Mouse (Mus musculus) heart, embryonic 12.5 days (tissue): ENCODE data around the gene 1700042G07Rik. TPM values are rescaled to one million over a fixed set of nuclear protein-coding genes. Genes with fewer than 3 reads are reported as not detected.

Experiments used
- ATAC-seq: fragments of 200-750 bp; cut with Nextera tagmentation; 2 replicates; pipeline ENCODE4 v1.8.0; 2017; ENCODE audit warnings: moderate TSS enrichment, moderate library complexity; ENCODE audit not compliant: insufficient number of reproducible peaks, low FRiP score
- H3K27ac ChIP-seq: fragments of 300-500 bp; sonication (generic); 2 replicates; pipeline ENCODE4 v1.5.1; 2016; ENCODE audit warnings: mild to moderate bottlenecking, moderate library complexity; ENCODE audit not compliant: poor library complexity, severe bottlenecking
- H3K27me3 ChIP-seq: fragments of 300-500 bp; sonication (generic); replicated peaks from 2 replicates; pipeline ENCODE4 v1.6.1; 2016; ENCODE audit warnings: mild to moderate bottlenecking, moderate library complexity
- H3K36me3 ChIP-seq: fragments of 300-500 bp; sonication (generic); 2 replicates; pipeline ENCODE4 v1.6.1; 2016; ENCODE audit warnings: mild to moderate bottlenecking, moderate library complexity
- H3K4me1 ChIP-seq: fragments of 300-500 bp; sonication (generic); replicated peaks from 2 replicates; pipeline ENCODE4 v1.6.1; 2016; ENCODE audit warnings: mild to moderate bottlenecking
- H3K4me2 ChIP-seq: fragments of 300-500 bp; sonication (generic); 2 replicates; pipeline ENCODE4 v1.6.1; 2016; ENCODE audit warnings: mild to moderate bottlenecking, moderate library complexity
- H3K4me3 ChIP-seq: fragments of 300-500 bp; sonication (generic); 2 replicates; pipeline ENCODE4 v1.5.1; 2016; ENCODE audit warnings: mild to moderate bottlenecking
- H3K9ac ChIP-seq: fragments of 300-500 bp; sonication (generic); 2 replicates; pipeline ENCODE4 v1.6.1; 2016; ENCODE audit warnings: mild to moderate bottlenecking, moderate library complexity
- H3K9me3 ChIP-seq: fragments of 300-500 bp; sonication (generic); replicated peaks from 2 replicates; pipeline ENCODE4 v1.6.1; 2016; ENCODE audit warnings: mild to moderate bottlenecking, moderate library complexity
- WGBS: fragments of 180-500 bp; shearing (Covaris S2); methylation state at CpG from one replicate; pipeline ENCODE4 v1.1.7; 2016; 5-methylcytosine and 5-hydroxymethylcytosine counted together
- polyA plus RNA-seq: library from polyadenylated mRNA; unstranded; fragments of >200 nt; fragmentation: Nextera tagmentation; extraction: Ambion mirVana; gene quantifications from 2 replicates; pipeline ENCODE4 v1.2.1, GENCODE M21; 2016

1700042G07Rik gene
- polyA plus RNA-seq, 1 experiment from 2014 or later = not detected

DNA sequence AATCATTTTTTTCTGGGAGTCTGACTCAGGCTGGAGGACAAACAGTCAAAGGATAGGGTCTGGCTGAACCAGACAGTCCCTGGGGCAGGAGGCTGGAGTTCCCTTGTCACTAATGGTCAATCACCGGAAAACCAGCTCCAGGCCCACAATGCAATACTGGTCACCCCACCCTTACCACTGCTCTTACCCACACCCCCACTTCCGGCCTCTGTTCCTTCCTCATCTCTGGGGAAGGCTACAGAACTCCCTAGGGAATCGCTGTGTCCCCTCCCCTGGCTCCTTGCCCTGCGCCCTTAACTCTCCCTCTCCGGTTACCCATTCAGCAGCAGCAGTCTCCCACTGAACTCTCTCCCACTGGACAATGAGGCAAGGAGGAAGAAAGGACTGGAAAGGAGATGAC lies 4.0 kb downstream of the 1700042G07Rik start:
- Histone ChIP-seq H3K36me3 (no peaks in the 10 kb centered on the region), H3K4me2 (peak overlapping the region; percentile 64), H3K9ac (peak overlapping the region; percentile 29; the same call in 1 of the 2 replicates), H3K4me3 (no peak overlapping the region), H3K9me3 (no peaks in the 10 kb centered on the region), H3K27ac (peak overlapping the region; percentile 90), H3K27me3 (no peaks in the 10 kb centered on the region), H3K4me1 (peaks cover 43% of the 10 kb centered on the region)
- 31% methylated on average over 5 of the region's 5 CpGs for WGBS
- ATAC-seq = no peak; the same call in 1 of the 2 replicates

DNA sequence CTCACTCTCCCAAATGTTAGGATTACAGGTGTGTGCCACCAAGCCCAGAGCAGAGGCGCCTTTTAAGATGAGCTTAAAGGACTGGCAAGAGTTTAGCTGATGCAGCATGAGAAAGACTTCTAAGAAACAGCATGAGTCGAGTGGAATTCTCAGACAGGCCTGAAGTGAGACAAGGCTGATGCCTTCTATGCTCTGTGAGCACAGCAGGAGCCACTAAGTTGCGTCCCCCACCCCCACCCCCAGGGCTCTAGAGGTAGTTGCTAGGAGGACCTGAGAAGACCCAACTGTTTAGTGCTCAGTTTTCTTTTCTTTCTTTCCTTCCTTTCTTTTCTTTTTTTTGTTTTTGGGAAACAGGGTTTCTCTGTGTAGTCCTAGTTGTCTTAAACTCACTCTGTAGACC lies 8.9 kb downstream of the 1700042G07Rik start:
- H3K9ac ChIP-seq = no peak overlapping the region
- H3K4me3 ChIP-seq = no peak overlapping the region
- H3K27ac ChIP-seq = no peak overlapping the region

DNA sequence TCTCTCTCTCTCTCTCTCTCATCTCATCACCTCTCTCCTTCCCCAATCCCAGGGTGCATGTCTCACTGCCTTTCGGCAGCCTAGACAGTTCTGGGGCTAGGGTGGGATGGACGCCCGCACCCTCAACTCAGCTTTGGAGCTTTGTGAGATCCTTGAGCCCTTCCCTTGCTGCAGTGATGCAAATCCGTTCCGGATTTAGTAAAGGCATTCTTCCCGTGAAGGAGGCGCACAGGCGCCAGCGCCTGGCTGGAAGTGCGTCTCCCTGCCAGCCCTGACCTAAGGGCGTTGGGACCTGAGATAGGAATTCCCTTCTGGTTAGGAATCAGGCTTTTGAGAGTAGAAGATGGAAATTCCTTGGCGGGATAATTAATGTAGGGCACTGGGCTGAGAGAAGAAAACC lies 9.6 kb downstream of the 1700042G07Rik start:
- Histone ChIP-seq H3K36me3 (no peaks in the 10 kb centered on the region), H3K4me2 (peak overlapping the region; percentile 69), H3K27me3 (no peaks in the 10 kb centered on the region), H3K9ac (peak overlapping the region; percentile 39; the same call in 1 of the 2 replicates), H3K4me1 (peaks cover 17% of the 10 kb centered on the region), H3K27ac (0 out of 2 replicates have a peak overlapping the region, but pooled peaks have one; percentile 26), H3K4me3 (peak overlapping the region; percentile 40), H3K9me3 (no peaks in the 10 kb centered on the region)
- ATAC-seq = no peak; the same call in 1 of the 2 replicates
- 2% methylated on average over 12 of the region's 12 CpGs for WGBS

More for the DNA sequence above, 8.9 kb downstream of the 1700042G07Rik start:
- H3K27me3 ChIP-seq = no peaks in the 10 kb centered on the region
- no peak overlapping the region for H3K4me2 ChIP-seq
- H3K9me3 ChIP-seq = no peaks in the 10 kb centered on the region
- ATAC-seq = no peak
- WGBS = 41% methylated on average over 3 of the region's 3 CpGs
- peaks cover 23% of the 10 kb centered on the region for H3K4me1 ChIP-seq
- H3K36me3 ChIP-seq = no peaks in the 10 kb centered on the region

DNA sequence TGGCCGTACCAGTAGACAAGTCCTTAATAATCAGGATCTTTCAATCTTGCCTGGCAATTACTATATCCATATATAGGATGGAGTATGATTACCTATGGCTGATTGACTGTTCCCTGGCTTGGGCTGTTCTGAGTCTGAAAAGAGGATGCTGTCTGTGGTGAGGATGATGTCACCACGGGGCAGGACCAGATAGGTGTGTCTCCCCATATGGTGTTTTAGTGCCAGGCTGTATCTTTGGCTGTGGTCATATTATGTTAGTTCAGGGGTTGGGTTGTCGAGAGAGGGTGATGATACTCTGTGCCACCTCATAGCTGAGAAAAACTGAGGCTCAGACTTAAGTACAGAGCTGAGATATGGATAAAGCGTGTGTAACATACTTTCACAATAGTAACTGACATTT lies 11.9 kb downstream of the 1700042G07Rik start:
- 74% methylated on average over 4 of the region's 4 CpGs for WGBS
- Histone ChIP-seq H3K4me3 (no peak overlapping the region), H3K9ac (no peak overlapping the region), H3K4me2 (no peak overlapping the region), H3K27me3 (no peaks in the 10 kb centered on the region), H3K4me1 (peaks cover 15% of the 10 kb centered on the region), H3K36me3 (no peaks in the 10 kb centered on the region), H3K9me3 (no peaks in the 10 kb centered on the region), H3K27ac (no peak overlapping the region)
- no peak for ATAC-seq

DNA sequence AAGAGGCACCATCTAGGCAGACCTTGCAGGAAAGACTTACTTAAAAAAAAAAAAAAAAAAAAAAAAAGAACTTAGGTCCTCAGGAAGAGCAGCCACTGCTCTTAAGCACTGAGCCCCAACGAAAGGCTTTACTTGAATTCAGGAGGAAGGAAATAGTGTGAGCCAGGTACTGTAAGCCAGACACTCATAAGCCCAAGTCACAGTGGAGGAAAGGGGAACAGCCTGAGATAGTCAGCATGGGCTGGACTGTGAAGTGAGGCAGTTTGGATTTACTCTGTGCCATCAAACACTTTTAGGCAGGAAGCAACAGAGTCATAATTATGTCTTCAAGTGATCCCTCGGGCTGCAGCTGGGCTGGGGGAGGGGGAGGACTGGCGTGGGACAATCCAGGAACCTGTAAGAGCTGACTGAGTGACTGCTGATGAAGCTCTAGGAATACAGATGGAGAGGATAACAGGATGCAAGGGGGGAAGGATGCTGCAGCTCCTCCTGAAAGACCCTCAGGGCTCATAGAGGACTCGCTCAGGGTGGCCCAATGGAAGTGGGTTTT lies 19.2 kb downstream of the 1700042G07Rik start:
- ATAC-seq = no peak

DNA sequence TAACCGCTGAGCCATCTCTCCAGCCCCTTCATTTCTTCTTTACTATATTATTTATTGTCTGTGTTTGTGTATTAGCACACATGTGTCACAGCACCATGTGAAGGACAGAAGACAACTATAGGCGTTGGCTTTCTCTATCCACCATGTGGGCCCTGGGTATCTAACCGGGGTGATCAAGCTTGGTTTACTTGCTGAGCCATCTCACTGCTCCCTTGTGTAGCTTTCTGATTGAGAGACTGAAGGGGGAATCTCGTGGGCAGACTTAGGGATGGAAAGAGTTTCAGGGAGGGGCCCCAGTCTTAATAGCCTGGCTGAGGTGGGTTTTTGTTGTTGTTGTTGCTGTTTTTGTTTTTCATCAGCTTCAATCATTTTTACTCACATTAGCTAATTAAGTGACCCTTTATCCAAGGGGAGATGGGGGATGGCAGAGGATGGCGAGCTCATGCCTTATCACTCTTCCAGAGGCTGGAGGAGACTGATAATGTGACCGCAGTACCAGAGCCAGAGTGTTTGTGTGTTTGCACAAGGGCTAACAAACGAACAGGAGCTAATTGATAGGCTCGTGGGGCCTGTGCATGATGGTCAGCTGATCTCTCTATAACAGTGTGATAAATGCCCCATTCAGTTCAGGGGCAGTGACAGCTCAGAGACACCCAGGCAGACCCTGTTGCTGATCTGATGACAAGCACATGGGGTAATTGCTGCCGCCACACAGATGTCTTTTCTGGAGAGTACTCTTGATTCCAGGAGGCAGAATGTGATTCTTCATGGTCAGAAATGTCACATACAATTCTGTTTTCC lies 20.6 kb downstream of the 1700042G07Rik start:
- no peaks in the 10 kb centered on the region for H3K27me3 ChIP-seq
- ATAC-seq = no peak
- no peak overlapping the region for H3K4me2 ChIP-seq
- H3K36me3 ChIP-seq = no peaks in the 10 kb centered on the region
- 31% methylated on average over 9 of the region's 9 CpGs for WGBS
- H3K4me1 ChIP-seq = peaks cover 16% of the 10 kb centered on the region
- H3K9ac ChIP-seq = no peak overlapping the region
- H3K27ac ChIP-seq = no peak overlapping the region
- H3K9me3 ChIP-seq = no peaks in the 10 kb centered on the region
- H3K4me3 ChIP-seq = no peak overlapping the region

More for the DNA sequence above, 19.2 kb downstream of the 1700042G07Rik start:
- no peaks in the 10 kb centered on the region for H3K9me3 ChIP-seq
- H3K4me2 ChIP-seq = no peak overlapping the region
- H3K4me3 ChIP-seq = no peak overlapping the region
- no peaks in the 10 kb centered on the region for H3K36me3 ChIP-seq
- no peaks in the 10 kb centered on the region for H3K27me3 ChIP-seq
- WGBS = 48% methylated on average over 4 of the region's 4 CpGs
- H3K9ac ChIP-seq = peak overlapping the region; percentile 28; the same call in 1 of the 2 replicates
- peaks cover 16% of the 10 kb centered on the region for H3K4me1 ChIP-seq
- no peak overlapping the region for H3K27ac ChIP-seq

DNA sequence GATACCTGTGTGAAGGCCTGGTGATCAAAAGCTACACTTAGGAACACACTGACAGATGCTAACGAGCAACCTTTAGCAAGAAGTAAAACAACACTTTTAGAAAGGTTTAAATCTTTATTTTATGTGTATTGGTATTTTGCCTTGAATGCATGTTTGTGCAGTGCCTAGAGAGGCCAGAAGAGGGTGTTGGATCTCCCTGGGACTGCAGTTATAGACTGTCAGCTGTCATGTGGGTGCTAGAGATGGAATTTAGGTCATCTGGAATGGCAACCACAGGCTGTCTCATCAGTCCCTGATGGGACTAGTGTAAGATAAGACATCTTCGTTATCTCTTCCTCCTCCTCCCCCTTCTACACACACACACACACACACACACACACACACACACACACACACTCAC lies 25.2 kb downstream of the 1700042G07Rik start:
- no peak overlapping the region for H3K27ac ChIP-seq
- H3K36me3 ChIP-seq = no peaks in the 10 kb centered on the region
- H3K9ac ChIP-seq = no peak overlapping the region
- H3K9me3 ChIP-seq = no peaks in the 10 kb centered on the region
- no peaks in the 10 kb centered on the region for H3K27me3 ChIP-seq
- 63% methylated on average over 2 of the region's 2 CpGs for WGBS
- H3K4me3 ChIP-seq = no peak overlapping the region
- H3K4me2 ChIP-seq = no peak overlapping the region
- H3K4me1 ChIP-seq = peaks cover 12% of the 10 kb centered on the region
- ATAC-seq = no peak

DNA sequence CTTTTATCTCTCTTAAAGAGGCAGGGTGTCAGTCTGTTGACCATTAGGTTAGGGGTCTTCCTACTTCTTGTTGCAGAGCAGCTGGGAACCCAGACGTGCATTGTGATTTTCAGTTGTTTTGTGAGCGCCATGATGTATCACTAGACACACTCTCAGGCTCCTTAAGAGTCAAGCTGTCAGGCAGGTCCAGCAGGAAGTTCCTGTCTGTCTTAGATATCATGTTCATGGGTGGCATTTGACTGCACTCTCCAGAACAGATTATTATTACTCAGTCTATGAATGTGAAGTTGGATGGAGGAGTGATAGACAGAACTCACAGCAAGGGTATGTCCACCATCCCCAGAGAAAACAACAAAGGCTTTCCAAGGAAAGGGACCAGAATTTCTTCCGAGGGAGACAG lies 31.2 kb downstream of the 1700042G07Rik start:
- Histone ChIP-seq H3K4me2 (no peak overlapping the region), H3K9ac (no peak overlapping the region), H3K4me3 (no peak overlapping the region), H3K4me1 (no peaks in the 10 kb centered on the region), H3K36me3 (no peaks in the 10 kb centered on the region), H3K9me3 (no peaks in the 10 kb centered on the region), H3K27ac (no peak overlapping the region), H3K27me3 (no peaks in the 10 kb centered on the region)
- 58% methylated on average over 3 of the region's 3 CpGs for WGBS
- no peak for ATAC-seq

DNA sequence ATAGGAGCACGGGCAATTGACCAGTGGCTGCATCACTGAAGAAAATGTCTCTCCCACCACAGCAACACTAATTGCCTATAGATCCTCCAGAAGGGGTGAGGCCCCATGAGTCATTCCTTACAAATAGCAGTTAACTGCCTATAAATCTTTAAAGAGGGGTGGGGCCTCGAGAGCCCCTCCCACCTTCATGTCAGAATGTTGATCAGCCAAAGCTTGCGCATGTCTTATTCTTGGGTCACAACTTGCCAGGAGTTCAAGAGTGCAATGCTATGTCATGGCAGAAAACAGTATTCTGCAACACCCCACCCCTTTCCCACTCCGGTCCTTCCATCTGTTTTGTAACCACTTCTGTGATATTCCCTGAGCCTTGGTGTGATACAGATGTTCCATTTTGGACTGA lies 33.4 kb downstream of the 1700042G07Rik start:
- Histone ChIP-seq H3K9ac (no peak overlapping the region), H3K27me3 (no peaks in the 10 kb centered on the region), H3K4me2 (no peak overlapping the region), H3K9me3 (no peaks in the 10 kb centered on the region), H3K36me3 (no peaks in the 10 kb centered on the region), H3K4me1 (no peaks in the 10 kb centered on the region), H3K27ac (no peak overlapping the region), H3K4me3 (no peak overlapping the region)
- no peak for ATAC-seq
- 83% methylated on average over 4 of the region's 4 CpGs for WGBS

DNA sequence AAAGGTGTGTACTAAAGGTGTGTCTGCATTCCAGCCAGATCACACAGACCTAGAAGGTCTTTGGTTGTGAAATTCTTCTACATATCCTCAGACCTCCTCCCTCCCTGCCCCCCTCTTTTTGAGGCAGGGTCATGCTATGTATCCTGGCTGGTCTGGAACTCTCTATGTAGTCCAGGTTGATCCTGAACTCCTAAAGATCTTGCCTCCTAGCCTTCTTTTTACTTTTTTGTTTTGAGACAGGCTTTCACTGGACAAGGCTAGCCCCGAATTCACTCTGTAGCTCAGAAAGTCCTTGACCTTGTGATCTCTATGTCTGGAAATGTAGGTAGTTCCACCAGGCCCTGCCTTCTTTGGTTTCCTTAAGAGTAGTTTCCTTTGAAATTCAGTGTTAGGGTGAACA lies 35.7 kb downstream of the 1700042G07Rik start:
- 79% methylated on average over 1 of the region's 1 CpGs for WGBS
- ATAC-seq = no peak
- Histone ChIP-seq H3K4me2 (no peak overlapping the region), H3K9ac (no peak overlapping the region), H3K36me3 (no peaks in the 10 kb centered on the region), H3K27me3 (no peaks in the 10 kb centered on the region), H3K27ac (no peak overlapping the region), H3K4me3 (no peak overlapping the region), H3K4me1 (no peaks in the 10 kb centered on the region), H3K9me3 (no peaks in the 10 kb centered on the region)

DNA sequence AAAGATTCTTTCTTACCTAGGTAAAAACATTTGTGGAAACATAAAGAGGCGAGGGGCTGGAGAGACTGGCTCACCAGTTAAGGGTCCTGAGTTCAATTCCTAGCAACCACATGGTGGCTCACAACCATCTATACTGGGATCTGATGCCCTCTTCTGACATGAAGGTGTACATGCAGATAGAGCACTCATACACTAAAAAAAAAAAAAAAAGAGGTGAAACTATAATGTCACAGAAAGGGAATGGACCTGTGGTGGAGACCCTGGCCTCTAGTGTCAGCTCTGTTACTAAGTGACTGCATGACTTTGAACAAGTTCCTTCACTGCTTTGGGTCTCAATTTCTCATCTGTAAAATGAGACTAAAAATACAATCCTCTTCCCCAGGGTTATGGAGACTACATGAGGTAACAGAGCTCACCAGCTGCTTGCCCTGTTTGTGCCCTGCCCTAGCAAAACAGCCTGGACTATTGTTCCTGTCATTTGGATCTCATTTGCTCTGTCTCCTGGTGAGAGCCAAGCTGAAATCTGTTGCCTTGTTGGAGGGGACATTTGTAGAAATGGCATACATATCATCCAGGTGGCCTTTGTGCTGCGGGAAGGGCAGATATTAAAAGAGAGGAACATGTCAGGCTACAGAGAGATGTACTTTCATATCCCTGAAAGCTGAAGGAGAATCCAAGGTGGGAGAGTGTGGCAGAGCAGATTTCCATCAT lies 42.9 kb downstream of the 1700042G07Rik start:
- no peak overlapping the region for H3K27ac ChIP-seq
- no peak for ATAC-seq
- WGBS = 81% methylated on average over 2 of the region's 2 CpGs

More for the DNA sequence above, 42.9 kb downstream of the 1700042G07Rik start:
- no peak overlapping the region for H3K4me2 ChIP-seq
- no peaks in the 10 kb centered on the region for H3K27me3 ChIP-seq
- peaks cover 16% of the 10 kb centered on the region for H3K4me1 ChIP-seq
- no peaks in the 10 kb centered on the region for H3K36me3 ChIP-seq
- H3K4me3 ChIP-seq = no peak overlapping the region
- 0 out of 2 replicates have a peak, but pooled peaks cover 4% of the 10 kb centered on the region for H3K9me3 ChIP-seq
- no peak overlapping the region for H3K9ac ChIP-seq
